ENCODE assay signal across 24 mouse cellular contexts in genomic region chr10:58643001-58643400, GRCm38 (mm10). TPM values are rescaled to one million over a fixed set of nuclear protein-coding genes. Genes with fewer than 3 reads are reported as not detected.
"Had no signal": no experiment of that assay in that cellular context is flagged by ENCODE, and none has a peak within 500 bp of the region (broad histone marks: within the 10 kb centered on the region; RNA-seq: fewer than 3 reads in every experiment).

No protein-coding gene starts in this region.

- H3K27ac ChIP-seq: heart, embryonic 10.5 days; hindbrain, embryonic 12.5 days; hindbrain, embryonic 14.5 days; layer of hippocampus, adult 2 months; left cerebral cortex, adult 2 months; limb, embryonic 10.5 days; limb, embryonic 12.5 days; liver, embryonic 13.5 days; liver, embryonic 15.5 days had no signal

- DNase-seq: gastrocnemius, postnatal 36 days; heart, adult 18-20 months; heart, postnatal 10 days; kidney, adult 18-20 months; kidney, adult 8-10 months; kidney, postnatal 10 days; kidney, postnatal 25 days; kidney, postnatal 4 days; liver; liver, embryonic 13.5 days had no signal

- H3K9ac ChIP-seq: heart, embryonic 12.5 days; hindbrain, embryonic 12.5 days; hindbrain, embryonic 14.5 days; limb, embryonic 12.5 days; liver, embryonic 13.5 days; liver, embryonic 15.5 days had no signal

- H3K4me2 ChIP-seq: heart, embryonic 12.5 days; hindbrain, embryonic 12.5 days; hindbrain, embryonic 14.5 days; limb, embryonic 12.5 days; liver, embryonic 11.5 days; liver, embryonic 13.5 days; liver, embryonic 15.5 days had no signal

- ATAC-seq: hindbrain, embryonic 16.5 days; inflammation-experienced regulatory T-cells, adult 6 months; intestine, postnatal 0 days had no signal

- H3K4me1 ChIP-seq: liver, embryonic 13.5 days; liver, embryonic 15.5 days had no signal

- H3K4me3 ChIP-seq: heart, embryonic 10.5 days; heart, embryonic 12.5 days; hindbrain, embryonic 12.5 days; layer of hippocampus, adult 2 months; left cerebral cortex, adult 2 months; limb, embryonic 10.5 days; limb, embryonic 12.5 days; liver, embryonic 13.5 days; liver, embryonic 15.5 days had no signal

- H3K27me3 ChIP-seq: heart, embryonic 12.5 days; hindbrain, embryonic 12.5 days; limb, embryonic 12.5 days; liver, embryonic 13.5 days; liver, embryonic 15.5 days had no signal

- H3K36me3 ChIP-seq: heart, embryonic 10.5 days; heart, embryonic 12.5 days; hindbrain, embryonic 12.5 days; limb, embryonic 10.5 days; limb, embryonic 12.5 days; liver, embryonic 13.5 days; liver, embryonic 15.5 days had no signal

- H3K9me3 ChIP-seq: heart, embryonic 10.5 days; heart, embryonic 12.5 days; hindbrain, embryonic 12.5 days; limb, embryonic 10.5 days; limb, embryonic 12.5 days; liver, embryonic 13.5 days; liver, embryonic 15.5 days had no signal

RNA-seq across cellular contexts. Expression of gene Edar, which starts 32.5 kb away (rescaled TPM):
- total RNA-seq: granulocyte monocyte progenitor cell, adult 5-6 weeks had no signal
- polyA plus RNA-seq: heart, embryonic 12.5 days; inflammation-experienced regulatory T-cells, adult 6 months; liver, embryonic 13.5 days; liver, embryonic 15.5 days had no signal
